Mouse (Mus musculus) midbrain, postnatal 0 days (tissue): ENCODE measurements around the gene Slc6a20a. TPM values are rescaled to one million over a fixed set of nuclear protein-coding genes. Genes with fewer than 3 reads are reported as not detected.
A peak's percentile ranks its signal among the peaks of the same experiment; 100 is the strongest.
"Not testable (repeated sequence)": the region's sequence is repeated elsewhere in the genome, so short reads cannot be mapped to it uniquely, and the experiment has no call there.

Experiments used
- ATAC-seq: fragments of 200-750 bp; cut with Nextera tagmentation; 2 replicates; pipeline ENCODE4 v1.8.0; 2017; ENCODE audit warnings: moderate number of reproducible peaks, mild to moderate bottlenecking, moderate TSS enrichment, moderate library complexity; ENCODE audit not compliant: low FRiP score
- DNase-seq: peaks from one replicate; pipeline ENCODE4 v3.0.0-alpha.2; 2015; ENCODE audit warnings: low spot score
- H3K27ac ChIP-seq: fragments of 300-500 bp; sonication (generic); 2 replicates; pipeline ENCODE4 v1.5.1; 2014; ENCODE audit warnings: low read depth, mild to moderate bottlenecking, low read length, mixed read lengths
- H3K27me3 ChIP-seq: fragments of 300-500 bp; sonication (generic); 2 replicates; pipeline ENCODE4 v1.6.1; 2014; ENCODE audit warnings: low read length, control low read depth, mixed read lengths; ENCODE audit not compliant: insufficient read depth
- H3K36me3 ChIP-seq: fragments of 300-500 bp; sonication (generic); 2 replicates; pipeline ENCODE4 v1.6.1; 2014; ENCODE audit warnings: low read length, control low read depth, mixed read lengths; ENCODE audit not compliant: insufficient read depth
- H3K4me1 ChIP-seq: fragments of 300-500 bp; sonication (generic); 2 replicates; pipeline ENCODE4 v1.6.1; 2014; ENCODE audit warnings: mild to moderate bottlenecking, control low read depth, antibody characterized with exemption, low read length, mixed read lengths; ENCODE audit not compliant: insufficient read depth
- H3K4me2 ChIP-seq: fragments of 300-500 bp; sonication (generic); 2 replicates; pipeline ENCODE4 v1.6.1; 2014; ENCODE audit warnings: low read depth, mild to moderate bottlenecking, low read length, mixed read lengths; ENCODE audit not compliant: poor library complexity, severe bottlenecking
- H3K4me3 ChIP-seq: fragments of 300-500 bp; sonication (generic); 2 replicates; pipeline ENCODE4 v1.5.1; 2014; ENCODE audit warnings: low read depth, mild to moderate bottlenecking, low read length, moderate library complexity
- H3K9ac ChIP-seq: fragments of 300-500 bp; sonication (generic); replicated peaks from 2 replicates; pipeline ENCODE4 v1.6.1; 2014; ENCODE audit warnings: mild to moderate bottlenecking, low read length, moderate library complexity, mixed read lengths; ENCODE audit not compliant: poor library complexity, severe bottlenecking
- H3K9me3 ChIP-seq: fragments of 300-500 bp; sonication (generic); 2 replicates; pipeline ENCODE4 v1.6.1; 2016; ENCODE audit warnings: low read length, control low read depth
- CTCF ChIP-seq: IDR thresholded peaks from 2 replicates; pipeline ENCODE4 v1.5.1; 2016; ENCODE audit warnings: antibody characterized with exemption, mild to moderate bottlenecking
- WGBS: fragments of 180-500 bp; shearing (Covaris S2); extraction: QIAGEN DNeasy Blood & Tissue Kit; methylation state at CpG from one replicate; pipeline ENCODE4 v1.1.7; 2014; 5-methylcytosine and 5-hydroxymethylcytosine counted together
- polyA plus RNA-seq: library from polyadenylated mRNA; unstranded; fragments of >200 nt; fragmentation: Nextera tagmentation; extraction: Ambion mirVana; gene quantifications from 2 replicates; pipeline ENCODE4 v1.2.1, GENCODE M21; 2015
- total RNA-seq: library from RNA; depleted of rRNA; stranded (reverse); fragments of >200 nt; gene quantifications from 2 replicates; pipeline ENCODE4 v1.2.3, GENCODE M21; 2014

Gene Slc6a20a
- total and polyA plus RNA-seq, 2 experiments from 2014 or later = 41.8 to 54.1 TPM

DNA sequence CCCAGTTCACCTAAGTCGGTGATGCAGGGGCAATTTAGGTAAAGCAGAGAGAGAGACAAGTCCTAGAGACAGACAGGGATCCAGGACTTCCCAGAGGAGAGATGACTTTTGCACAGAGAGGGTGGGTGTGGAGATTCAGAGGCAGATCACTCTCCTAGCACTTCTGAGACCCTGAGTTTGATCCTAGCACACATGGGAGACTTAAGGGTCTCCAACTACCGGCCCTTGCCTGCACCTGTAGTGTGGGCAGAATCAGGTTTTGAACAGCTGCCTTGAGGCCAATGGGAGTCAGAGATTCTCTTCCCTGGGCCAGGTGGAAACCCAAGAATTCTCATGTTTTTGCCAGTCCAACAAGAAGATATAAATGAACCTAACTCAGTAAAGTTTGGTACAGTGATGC lies 513 bp upstream of the Slc6a20a start:
- Histone ChIP-seq H3K4me3 (peak overlapping the region; percentile 49; the same call in 1 of the 2 replicates), H3K9me3 (no peaks in the 10 kb centered on the region), H3K4me2 (peak overlapping the region; percentile 84), H3K4me1 (no peaks in the 10 kb centered on the region), H3K27ac (no peak overlapping the region), H3K9ac (no peak overlapping the region), H3K36me3 (no peaks in the 10 kb centered on the region), H3K27me3 (peaks cover 12% of the 10 kb centered on the region; the same call in 1 of the 2 replicates)
- TF ChIP-seq CTCF = no peak
- WGBS = 27% methylated on average over 2 of the region's 2 CpGs
- ATAC-seq = no peak
- no peak for DNase-seq

- DNase-seq (peak; percentile 9), ATAC-seq (no peak)
- H3K9me3 ChIP-seq = no peaks in the 10 kb centered on the region
- H3K4me3 ChIP-seq = no peak overlapping the region
- H3K4me1 ChIP-seq = no peaks in the 10 kb centered on the region
- no peak overlapping the region for H3K9ac ChIP-seq
- WGBS = 64% methylated on average over 5 of the region's 5 CpGs
- TF ChIP-seq CTCF = peak; percentile 51
- H3K4me2 ChIP-seq = no peak overlapping the region
- H3K36me3 ChIP-seq = no peaks in the 10 kb centered on the region
- no peak overlapping the region for H3K27ac ChIP-seq
- no peaks in the 10 kb centered on the region for H3K27me3 ChIP-seq
These were observed 13.0 kb downstream of the Slc6a20a start for GRCm38 (mm10) chr9:123665645-123666044.

DNA sequence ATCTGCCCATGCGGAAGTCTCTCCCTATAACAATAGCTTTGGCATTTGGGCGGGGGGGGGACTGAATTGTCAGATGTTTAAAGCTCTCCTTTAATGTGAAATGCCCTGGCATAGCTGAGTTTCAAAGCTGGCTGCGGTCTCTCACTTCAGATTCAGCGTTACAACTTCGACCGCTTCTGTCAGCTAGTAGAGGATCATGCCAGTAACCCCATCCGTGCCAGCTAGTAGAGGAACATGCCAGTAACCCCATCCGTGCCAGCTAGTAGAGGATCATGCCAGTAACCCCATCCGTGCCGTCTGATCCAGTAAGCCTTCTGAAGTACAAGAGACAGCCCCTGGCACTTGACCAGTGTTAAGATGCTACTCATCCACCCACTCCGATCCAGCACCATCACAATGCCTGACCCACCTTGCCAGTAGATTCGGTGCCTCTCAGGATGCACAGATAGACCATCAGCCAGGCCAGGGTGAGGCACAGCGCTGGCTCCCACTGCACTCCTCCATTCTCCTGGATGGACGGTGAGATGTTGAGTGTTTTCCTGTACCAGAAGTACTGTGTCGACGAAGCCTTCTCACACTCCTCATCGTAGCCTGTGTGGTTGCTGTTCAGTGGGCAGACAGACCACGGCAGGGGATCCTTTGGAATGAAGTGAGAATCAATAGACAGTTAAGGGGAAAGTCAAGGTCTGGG lies 18.6 kb downstream of the Slc6a20a start:
- not testable (repeated sequence) for ATAC-seq, H3K9me3 ChIP-seq, H3K27me3 ChIP-seq, H3K4me3 ChIP-seq, H3K36me3 ChIP-seq, H3K4me2 ChIP-seq, H3K4me1 ChIP-seq, H3K9ac ChIP-seq, H3K27ac ChIP-seq
- WGBS = 74% methylated on average over 16 of the region's 18 CpGs
- peak; percentile 23 for DNase-seq

DNA sequence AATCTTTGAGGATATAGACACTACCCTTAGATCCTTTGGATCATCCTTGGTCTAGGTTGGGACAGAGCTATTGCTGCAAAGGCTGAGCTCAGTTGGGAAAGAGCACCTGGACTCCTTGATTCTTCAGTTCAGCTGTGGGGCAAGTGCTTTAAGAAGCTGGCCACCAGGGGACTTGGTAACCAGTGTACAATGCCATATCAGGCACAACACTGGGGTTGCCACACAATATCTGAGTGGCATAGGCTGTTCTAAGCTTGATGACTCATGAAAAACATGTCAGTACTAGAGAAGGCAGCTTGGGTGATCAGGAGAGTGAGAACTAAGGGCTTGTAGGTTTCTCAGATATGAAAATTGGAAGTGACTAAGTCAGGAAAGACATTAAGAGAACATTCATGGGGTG lies 19.7 kb downstream of the Slc6a20a start:
- no peaks in the 10 kb centered on the region for H3K4me1 ChIP-seq
- H3K27me3 ChIP-seq = no peaks in the 10 kb centered on the region

DNA sequence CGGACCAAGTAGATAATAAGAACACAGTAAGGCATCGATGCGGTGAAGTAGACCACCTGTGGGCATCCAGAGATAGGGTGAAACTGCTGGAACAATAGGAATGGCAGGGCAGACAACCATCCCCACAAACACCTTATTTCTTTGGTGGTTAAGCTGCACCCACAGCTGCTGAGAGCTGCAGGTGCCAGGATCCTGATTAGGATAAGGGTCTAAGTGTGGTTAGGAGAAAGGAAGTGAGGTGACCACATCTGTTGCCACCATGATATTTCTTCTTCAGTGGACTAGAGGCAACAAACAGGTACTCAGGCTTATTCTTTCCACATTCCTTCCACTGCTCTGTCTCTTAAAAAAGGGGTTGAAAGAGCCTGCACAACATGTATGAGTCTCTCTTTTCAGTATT lies 21.2 kb downstream of the Slc6a20a start:
- no peak for ATAC-seq
- no peak overlapping the region for H3K9ac ChIP-seq
- no peaks in the 10 kb centered on the region for H3K4me1 ChIP-seq
- no peak overlapping the region for H3K4me2 ChIP-seq
- TF ChIP-seq CTCF = no peak
- no peak for DNase-seq
- WGBS = 86% methylated on average over 3 of the region's 3 CpGs
- no peaks in the 10 kb centered on the region for H3K27me3 ChIP-seq
- no peak overlapping the region for H3K4me3 ChIP-seq
- H3K9me3 ChIP-seq = no peaks in the 10 kb centered on the region
- H3K27ac ChIP-seq = no peak overlapping the region
- no peaks in the 10 kb centered on the region for H3K36me3 ChIP-seq

More for the DNA sequence above, 19.7 kb downstream of the Slc6a20a start:
- Histone ChIP-seq H3K36me3 (no peaks in the 10 kb centered on the region), H3K4me2 (no peak overlapping the region), H3K9ac (no peak overlapping the region), H3K9me3 (no peaks in the 10 kb centered on the region), H3K27ac (no peak overlapping the region), H3K4me3 (no peak overlapping the region)
- TF ChIP-seq CTCF = no peak
- DNase-seq (no peak), ATAC-seq (no peak)

GRCm38 (mm10) chr9:123651369-123651768 lies 27.3 kb downstream of the Slc6a20a start:
- no peak for ATAC-seq
- Histone ChIP-seq H3K4me2 (no peak overlapping the region), H3K4me3 (no peak overlapping the region), H3K27me3 (no peaks in the 10 kb centered on the region), H3K36me3 (no peaks in the 10 kb centered on the region), H3K27ac (no peak overlapping the region), H3K9ac (no peak overlapping the region), H3K9me3 (no peaks in the 10 kb centered on the region), H3K4me1 (no peaks in the 10 kb centered on the region)
- DNase-seq = no peak
- 48% methylated on average over 4 of the region's 4 CpGs for WGBS
- no peak for TF ChIP-seq CTCF
